Mouse (Mus musculus) limb, embryonic 13.5 days (tissue): ENCODE measurements around the gene Krt20. TPM values are rescaled to one million over a fixed set of nuclear protein-coding genes. Genes with fewer than 3 reads are reported as not detected.

ENCODE experiments used
- polyA plus RNA-seq: library from polyadenylated mRNA; unstranded; fragments of >200 nt; fragmentation: Nextera tagmentation; extraction: Ambion mirVana; gene quantifications from 2 replicates; pipeline ENCODE4 v1.2.1, GENCODE M21; 2015

Gene Krt20
- polyA plus RNA-seq, 1 experiment from 2014 or later = 0.47 TPM

Other genes with a start within 250 kb of the Krt20 start
- 327 and 346 TPM in 2 replicates for gene Smarce1, start 207.1 kb downstream of the Krt20 start, polyA plus RNA-seq
- gene Krt222, start 194.1 kb downstream of the Krt20 start, polyA plus RNA-seq = 0.17 and 0.24 TPM in 2 replicates
- 0.78 and 1.1 TPM in 2 replicates for gene Krt24, start 152.9 kb downstream of the Krt20 start, polyA plus RNA-seq
- not detected in 2 replicates for gene Krt25, start 115.2 kb downstream of the Krt20 start, polyA plus RNA-seq
- not detected in 2 replicates for gene Krt26, start 100.2 kb downstream of the Krt20 start, polyA plus RNA-seq
- gene Krt27, start 87.0 kb downstream of the Krt20 start, polyA plus RNA-seq = not detected in 2 replicates
- gene Krt28, start 63.2 kb downstream of the Krt20 start, polyA plus RNA-seq = 0.19 and 0.20 TPM in 2 replicates
- 29.7 and 30.8 TPM in 2 replicates for gene Krt10, start 48.8 kb downstream of the Krt20 start, polyA plus RNA-seq
- gene Krt12, start 15.9 kb downstream of the Krt20 start, polyA plus RNA-seq = not detected in 2 replicates
- 0.28 and 0.33 TPM in 2 replicates for gene Krt23, start 55.0 kb upstream of the Krt20 start, polyA plus RNA-seq
- gene Krt39, start 83.2 kb upstream of the Krt20 start, polyA plus RNA-seq = not detected in 2 replicates
- gene Krt40, start 105.0 kb upstream of the Krt20 start, polyA plus RNA-seq = not detected in 2 replicates
- not detected in 2 replicates for gene Krtap3-3, start 112.7 kb upstream of the Krt20 start, polyA plus RNA-seq
- not detected in 2 replicates for gene Krtap3-2, start 118.7 kb upstream of the Krt20 start, polyA plus RNA-seq
- gene Gm11939, start 121.3 kb upstream of the Krt20 start, polyA plus RNA-seq = not detected in 2 replicates
- gene Krtap3-1, start 128.5 kb upstream of the Krt20 start, polyA plus RNA-seq = not detected in 2 replicates
- gene Krtap1-5, start 142.9 kb upstream of the Krt20 start, polyA plus RNA-seq = not detected in 2 replicates
- gene Krtap1-4, start 145.5 kb upstream of the Krt20 start, polyA plus RNA-seq = not detected in 2 replicates
- not detected in 2 replicates for gene Krtap1-3, start 153.2 kb upstream of the Krt20 start, polyA plus RNA-seq
- gene Krtap9-3, start 160.0 kb upstream of the Krt20 start, polyA plus RNA-seq = not detected in 2 replicates
- not detected in 2 replicates for gene Gm11938, start 165.2 kb upstream of the Krt20 start, polyA plus RNA-seq
- gene Gm11937, start 172.0 kb upstream of the Krt20 start, polyA plus RNA-seq = not detected in 2 replicates
- gene Krtap2-4, start 176.7 kb upstream of the Krt20 start, polyA plus RNA-seq = not detected in 2 replicates
- not detected in 2 replicates for gene Gm11562, start 182.3 kb upstream of the Krt20 start, polyA plus RNA-seq
- not detected in 2 replicates for gene Krtap4-1, start 190.1 kb upstream of the Krt20 start, polyA plus RNA-seq
- not detected in 2 replicates for gene Krtap4-2, start 196.9 kb upstream of the Krt20 start, polyA plus RNA-seq
- gene Krtap4-7, start 205.9 kb upstream of the Krt20 start, polyA plus RNA-seq = not detected in 2 replicates
- gene Gm11555, start 212.1 kb upstream of the Krt20 start, polyA plus RNA-seq = not detected in 2 replicates
- gene Gm11563, start 220.8 kb upstream of the Krt20 start, polyA plus RNA-seq = not detected in 2 replicates
- not detected in 2 replicates for gene Krtap4-6, start 227.8 kb upstream of the Krt20 start, polyA plus RNA-seq